ENCODE assay signal across 8 mouse cellular contexts in the genomic region with DNA sequence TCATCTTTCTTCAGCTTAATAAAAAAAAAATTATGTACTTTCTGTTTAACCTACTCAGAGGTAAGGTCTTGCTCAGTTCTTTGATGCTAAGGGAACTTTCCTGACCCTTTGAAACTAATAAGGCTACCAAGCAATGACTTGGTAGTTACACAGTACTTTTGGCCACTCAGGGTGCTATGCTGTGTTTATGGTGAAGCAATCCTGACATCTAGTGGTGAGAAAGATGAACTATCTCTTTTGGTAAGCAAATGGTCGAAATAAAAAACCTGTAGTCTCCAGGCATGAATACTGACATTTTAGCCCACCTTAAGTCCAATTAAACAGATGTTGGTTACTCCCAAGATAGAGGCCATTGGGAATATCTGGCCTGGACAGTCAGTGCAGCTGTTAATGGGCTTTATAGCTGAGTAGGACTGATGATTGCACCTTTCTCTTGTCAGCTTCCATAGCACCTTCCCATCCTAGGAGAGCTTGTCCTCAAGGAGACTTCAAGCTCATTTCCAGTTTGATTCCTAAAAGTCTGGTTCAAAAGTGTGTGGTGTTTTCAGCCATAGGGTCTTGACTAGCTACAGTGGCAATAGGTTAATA.
DNase-seq lines count a peak whose midpoint lies in the region; TF ChIP-seq lines count a peak whose summit lies in the region.
"Had no signal": no experiment of that assay in that cellular context is flagged by ENCODE, and none has a peak within 500 bp of the region (broad histone marks: within the 10 kb centered on the region; RNA-seq: fewer than 3 reads in every experiment).

No protein-coding gene starts in this region.

- TF ChIP-seq CTCF in left cerebral cortex, adult 2 months (IDR thresholded peaks at IDR 0.05), result peak; percentile 74

- intact Hi-C loops in left cerebral cortex, adult 2 months (cut with DNase I), result no loop called here
- intact Hi-C loops in left cerebral cortex, postnatal 36 days (cut with DNase I), result no loop called here
- intact Hi-C loops in left cerebral cortex, postnatal 14 days (cut with DNase I), result no loop called here

- no peak overlapping the region for H3K27ac ChIP-seq in left cerebral cortex, adult 2 months
- H3K27ac ChIP-seq: heart, embryonic 15.5 days had no signal

- no peak for DNase-seq in left cerebral cortex, adult 2 months (ENCODE audit: extremely low spot score in 1 of 2, low spot score in 2 of 2)
- DNase-seq in left cerebral cortex, postnatal 36 days (ENCODE audit: low spot score in 2 of 2), result no peak
- peak; percentile 72 for DNase-seq in NIH3T3 (ENCODE audit: low read depth)
- DNase-seq in embryo, embryonic 11 days, result peak; percentile 65
- DNase-seq in left cerebral cortex, postnatal 14 days (ENCODE audit: low spot score in 2 of 2), result peak; percentile 33 to 59
- peak; percentile 81 for DNase-seq in retina, embryonic 14.5 days (ENCODE audit: low spot score)
- DNase-seq in spleen, postnatal 14 days (ENCODE audit: low spot score in 2 of 2), result no peak

- H3K4me3 ChIP-seq in left cerebral cortex, adult 2 months, result no peak overlapping the region
- H3K4me3 ChIP-seq: heart, embryonic 15.5 days had no signal

Comparison
In these comparisons a context has a peak if more than half of its experiments do, and no peak if none do; other contexts are left out.
1. DNase-seq: peak in NIH3T3 (single experiment), embryo, embryonic 11 days (single experiment), left cerebral cortex, postnatal 14 days (2 of 2) and retina, embryonic 14.5 days (single experiment); none in left cerebral cortex, adult 2 months (0 of 2), left cerebral cortex, postnatal 36 days (0 of 2) and spleen, postnatal 14 days (0 of 2).